Mouse (Mus musculus): ENCODE results near the gene Sgcd. TPM values are rescaled to one million over a fixed set of nuclear protein-coding genes. Genes with fewer than 3 reads are reported as not detected.
A peak's percentile ranks its signal among the peaks of the same experiment; 100 is the strongest.

Gene Sgcd
- polyA plus RNA-seq, 1 experiment from 2014 or later: 2.0 TPM

DNA sequence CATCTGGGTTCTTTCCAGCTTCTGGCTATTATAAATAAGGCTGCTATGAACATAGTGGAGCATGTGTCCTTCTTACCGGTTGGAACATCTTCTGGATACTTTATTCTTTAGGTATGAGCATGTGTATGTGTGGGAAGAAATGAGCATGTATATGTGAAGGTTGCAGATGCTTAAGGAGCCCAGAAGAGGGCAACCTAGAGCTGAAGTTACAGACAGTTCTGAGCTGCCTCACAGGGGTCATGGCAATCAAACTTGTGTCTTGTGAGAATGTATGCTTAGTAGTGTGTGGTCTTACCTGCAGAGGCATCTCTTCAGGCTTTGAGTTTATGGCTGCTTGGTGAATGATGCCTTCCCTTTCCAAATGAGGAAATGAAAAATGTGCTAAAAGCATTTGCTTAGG, 1084.5 kb downstream of the Sgcd start:
- no peak for DNase-seq (ENCODE audit: low spot score)
- Histone ChIP-seq H3K36me3 (ENCODE audit: control insufficient read depth, insufficient read depth, low read length) (no peaks in the 10 kb centered on the region), H3K4me2 (replicated peaks; ENCODE audit: low read depth) (no peak overlapping the region), H3K4me1 (replicated peaks; ENCODE audit: control insufficient read depth, insufficient read depth) (no peaks in the 10 kb centered on the region), H3K9ac (ENCODE audit: low read length) (no peak overlapping the region), H3K27me3 (ENCODE audit: control insufficient read depth, insufficient read depth, low read length) (no peaks in the 10 kb centered on the region), H3K9me3 (ENCODE audit: control insufficient read depth, low read length) (no peaks in the 10 kb centered on the region), H3K27ac (replicated peaks) (no peak overlapping the region), H3K4me3 (ENCODE audit: low read depth, low read length) (no peak overlapping the region)
- TF ChIP-seq EP300 (optimal IDR thresholded peaks at IDR 0.05) (no peak), CTCF (IDR thresholded peaks at IDR 0.05; ENCODE audit: low read depth) (no peak)
- 86% methylated on average over 1 of the region's 1 CpGs for whole genome bisulfite sequencing
- no peak for ATAC-seq (ENCODE audit: low FRiP score, low TSS enrichment)

DNA sequence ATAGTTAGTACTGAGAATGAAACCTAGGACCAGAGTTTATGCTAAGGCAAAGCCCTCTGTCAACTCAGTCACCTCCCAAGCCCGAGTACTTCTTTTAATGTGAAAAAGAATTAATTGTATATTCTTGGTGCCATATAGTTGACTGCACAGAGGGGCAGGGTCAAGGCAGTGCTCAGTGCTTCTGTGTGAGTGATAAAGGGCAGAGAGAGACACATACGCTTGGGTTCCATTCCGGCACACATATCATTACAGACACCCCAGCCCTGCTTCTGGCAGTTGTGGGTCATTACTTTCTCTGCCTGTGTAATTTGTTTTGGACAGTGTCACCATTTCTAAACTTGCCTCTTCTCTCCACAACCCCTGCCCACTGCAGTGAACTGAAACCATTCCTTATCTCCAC, 1099.7 kb downstream of the Sgcd start:
- Histone ChIP-seq H3K36me3 (ENCODE audit: control insufficient read depth, insufficient read depth, low read length) (no peaks in the 10 kb centered on the region), H3K4me3 (ENCODE audit: low read depth, low read length) (no peak overlapping the region), H3K9ac (ENCODE audit: low read length) (no peak overlapping the region), H3K4me2 (replicated peaks; ENCODE audit: low read depth) (no peak overlapping the region), H3K4me1 (replicated peaks; ENCODE audit: control insufficient read depth, insufficient read depth) (no peaks in the 10 kb centered on the region), H3K9me3 (ENCODE audit: control insufficient read depth, low read length) (no peaks in the 10 kb centered on the region), H3K27me3 (ENCODE audit: control insufficient read depth, insufficient read depth, low read length) (no peaks in the 10 kb centered on the region), H3K27ac (replicated peaks) (no peak overlapping the region)
- TF ChIP-seq EP300 (optimal IDR thresholded peaks at IDR 0.05): no peak
- TF ChIP-seq CTCF (IDR thresholded peaks at IDR 0.05; ENCODE audit: low read depth): no peak
- no peak for DNase-seq (ENCODE audit: low spot score)
- ATAC-seq (ENCODE audit: low FRiP score, low TSS enrichment): no peak
- WGBS: 58% methylated on average over 3 of the region's 3 CpGs

DNA sequence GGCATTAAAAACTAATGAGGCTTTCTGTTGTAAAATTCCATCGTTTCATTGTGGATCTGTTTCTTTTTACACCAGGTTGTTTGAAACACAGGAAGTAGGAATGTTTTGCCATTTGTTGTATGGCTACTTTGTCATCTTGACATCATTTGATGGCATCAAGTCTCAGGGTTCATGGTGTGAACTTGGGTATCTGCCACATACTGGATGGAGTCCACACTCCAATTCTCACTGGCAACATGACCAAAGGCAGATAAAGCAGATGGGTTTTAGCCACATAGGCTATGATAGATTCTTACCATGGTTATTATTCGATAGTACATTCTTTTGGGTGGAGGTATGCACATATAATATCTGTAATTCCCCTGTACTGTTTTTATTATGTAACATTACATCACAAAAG, 1106.3 kb downstream of the Sgcd start:
- no peak overlapping the region for H3K4me3 ChIP-seq (ENCODE audit: low read depth, low read length)
- no peak overlapping the region for H3K27ac ChIP-seq (replicated peaks)
- no peak for ATAC-seq (ENCODE audit: low FRiP score, low TSS enrichment)
- H3K27me3 ChIP-seq (ENCODE audit: control insufficient read depth, insufficient read depth, low read length): no peaks in the 10 kb centered on the region
- no peaks in the 10 kb centered on the region for H3K4me1 ChIP-seq (replicated peaks; ENCODE audit: control insufficient read depth, insufficient read depth)
- H3K36me3 ChIP-seq (ENCODE audit: control insufficient read depth, insufficient read depth, low read length): no peaks in the 10 kb centered on the region
- WGBS: 82% methylated on average over 2 of the region's 2 CpGs
- no peak overlapping the region for H3K4me2 ChIP-seq (replicated peaks; ENCODE audit: low read depth)
- TF ChIP-seq EP300 (optimal IDR thresholded peaks at IDR 0.05) (no peak), CTCF (IDR thresholded peaks at IDR 0.05; ENCODE audit: low read depth) (no peak)
- no peak overlapping the region for H3K9ac ChIP-seq (ENCODE audit: low read length)
- DNase-seq (ENCODE audit: low spot score): no peak
- no peaks in the 10 kb centered on the region for H3K9me3 ChIP-seq (ENCODE audit: control insufficient read depth, low read length)

DNA sequence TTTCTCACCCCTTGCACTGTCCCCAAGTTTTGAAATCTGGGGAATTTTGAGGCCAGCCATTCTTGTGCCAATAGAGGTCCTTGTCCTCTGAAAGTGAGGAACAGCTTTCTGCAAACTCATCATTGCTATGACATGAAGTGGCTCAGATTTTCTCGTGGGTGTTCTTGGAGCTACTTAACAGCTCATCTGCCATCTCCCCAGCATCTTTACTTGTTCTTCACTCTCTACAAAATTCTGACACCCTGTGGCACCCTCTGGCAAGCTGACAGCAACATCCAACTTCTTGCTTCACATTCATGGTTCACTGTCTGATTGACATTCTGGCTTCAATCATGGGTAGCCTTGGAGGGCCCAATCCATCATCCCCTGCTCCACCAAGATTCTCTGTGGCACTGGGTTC, 1113.0 kb downstream of the Sgcd start:
- no peaks in the 10 kb centered on the region for H3K4me1 ChIP-seq (replicated peaks; ENCODE audit: control insufficient read depth, insufficient read depth)
- no peak for ATAC-seq (ENCODE audit: low FRiP score, low TSS enrichment)
- no peak overlapping the region for H3K4me3 ChIP-seq (ENCODE audit: low read depth, low read length)
- 77% methylated on average over 1 of the region's 1 CpGs for WGBS
- no peaks in the 10 kb centered on the region for H3K36me3 ChIP-seq (ENCODE audit: control insufficient read depth, insufficient read depth, low read length)
- H3K4me2 ChIP-seq (replicated peaks; ENCODE audit: low read depth): no peak overlapping the region
- H3K9ac ChIP-seq (ENCODE audit: low read length): no peak overlapping the region
- DNase-seq (ENCODE audit: low spot score): no peak
- no peaks in the 10 kb centered on the region for H3K9me3 ChIP-seq (ENCODE audit: control insufficient read depth, low read length)
- no peaks in the 10 kb centered on the region for H3K27me3 ChIP-seq (ENCODE audit: control insufficient read depth, insufficient read depth, low read length)
- no peak overlapping the region for H3K27ac ChIP-seq (replicated peaks)
- TF ChIP-seq EP300 (optimal IDR thresholded peaks at IDR 0.05) (no peak), CTCF (IDR thresholded peaks at IDR 0.05; ENCODE audit: low read depth) (no peak)

DNA sequence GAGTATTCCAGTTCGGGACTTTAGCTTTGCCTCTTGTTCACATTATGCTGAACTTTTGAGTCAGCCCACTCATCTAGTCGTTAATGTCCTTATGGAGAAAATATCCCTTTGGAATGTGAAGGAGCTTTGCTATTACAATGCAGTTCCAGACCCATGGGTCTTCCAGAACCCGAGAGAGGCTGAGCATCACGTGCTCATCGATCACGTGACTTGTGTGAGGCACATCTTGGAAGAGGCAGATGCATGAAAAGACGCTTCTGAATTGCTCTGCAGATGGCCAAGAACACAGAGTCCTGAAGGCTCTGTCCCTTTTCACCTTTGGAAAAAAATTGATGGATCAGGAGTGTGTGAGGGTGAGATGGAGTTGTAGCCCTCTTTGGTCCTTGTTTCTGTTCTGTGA, 1120.2 kb downstream of the Sgcd start:
- H3K36me3 ChIP-seq (ENCODE audit: control insufficient read depth, insufficient read depth, low read length): no peaks in the 10 kb centered on the region
- no peak for DNase-seq (ENCODE audit: low spot score)
- H3K9ac ChIP-seq (ENCODE audit: low read length): no peak overlapping the region
- no peaks in the 10 kb centered on the region for H3K27me3 ChIP-seq (ENCODE audit: control insufficient read depth, insufficient read depth, low read length)
- no peaks in the 10 kb centered on the region for H3K9me3 ChIP-seq (ENCODE audit: control insufficient read depth, low read length)
- H3K27ac ChIP-seq (replicated peaks): no peak overlapping the region
- TF ChIP-seq EP300 (optimal IDR thresholded peaks at IDR 0.05): no peak
- no peak for TF ChIP-seq CTCF (IDR thresholded peaks at IDR 0.05; ENCODE audit: low read depth)
- H3K4me1 ChIP-seq (replicated peaks; ENCODE audit: control insufficient read depth, insufficient read depth): no peaks in the 10 kb centered on the region
- no peak overlapping the region for H3K4me2 ChIP-seq (replicated peaks; ENCODE audit: low read depth)
- 78% methylated on average over 7 of the region's 7 CpGs for WGBS
- no peak overlapping the region for H3K4me3 ChIP-seq (ENCODE audit: low read depth, low read length)
- no peak for ATAC-seq (ENCODE audit: low FRiP score, low TSS enrichment)

DNA sequence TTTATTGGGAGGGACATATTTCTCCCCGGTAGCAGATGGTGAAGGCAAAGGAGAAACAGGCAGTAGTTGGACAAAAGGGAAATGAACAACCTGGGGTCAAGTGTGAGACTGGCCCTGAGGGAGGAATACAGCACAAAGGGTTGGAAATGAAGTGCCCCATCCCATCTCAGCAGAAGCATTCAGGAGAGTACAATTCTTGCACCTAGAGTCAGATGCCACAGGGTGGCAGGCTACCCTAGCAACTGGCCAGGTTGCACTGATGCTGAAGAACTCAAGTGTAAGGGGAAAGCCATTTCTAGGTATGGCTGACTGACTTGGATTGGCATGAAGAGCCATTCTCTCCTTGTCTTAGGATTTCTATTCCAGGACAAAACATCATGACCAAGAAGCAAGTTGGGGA, 1124.0 kb downstream of the Sgcd start:
- Histone ChIP-seq H3K4me1 (replicated peaks; ENCODE audit: control insufficient read depth, insufficient read depth) (no peaks in the 10 kb centered on the region), H3K4me2 (replicated peaks; ENCODE audit: low read depth) (no peak overlapping the region), H3K36me3 (ENCODE audit: control insufficient read depth, insufficient read depth, low read length) (no peaks in the 10 kb centered on the region), H3K4me3 (ENCODE audit: low read depth, low read length) (no peak overlapping the region), H3K9me3 (ENCODE audit: control insufficient read depth, low read length) (no peaks in the 10 kb centered on the region), H3K27me3 (ENCODE audit: control insufficient read depth, insufficient read depth, low read length) (no peaks in the 10 kb centered on the region), H3K9ac (ENCODE audit: low read length) (no peak overlapping the region), H3K27ac (replicated peaks) (no peak overlapping the region)
- no peak for ATAC-seq (ENCODE audit: low FRiP score, low TSS enrichment)
- TF ChIP-seq CTCF (IDR thresholded peaks at IDR 0.05; ENCODE audit: low read depth): peak; percentile 67
- TF ChIP-seq EP300 (optimal IDR thresholded peaks at IDR 0.05): no peak
- 57% methylated on average over 1 of the region's 1 CpGs for WGBS
- peak; percentile 21 for DNase-seq (ENCODE audit: low spot score)
